Mouse (Mus musculus): ENCODE data around the gene Dpf3. TPM values are rescaled to one million over a fixed set of nuclear protein-coding genes. Genes with fewer than 3 reads are reported as not detected.

Dpf3 gene
- polyA plus RNA-seq, 1 experiment = 26.0 TPM

GRCm38 (mm10) chr12:83342875-83343185 is 144.7 kb downstream of the Dpf3 start:
- Histone ChIP-seq H3K4me3 (ENCODE audit: control insufficient read depth, low read depth, low read length) (no peak overlapping the region), H3K27ac (ENCODE audit: control insufficient read depth, insufficient read depth, low read depth, low read length) (no peak overlapping the region), H3K36me3 (ENCODE audit: control insufficient read depth, insufficient read depth, low read length) (no peaks in the 10 kb centered on the region), H3K27me3 (ENCODE audit: control insufficient read depth, insufficient read depth, low read length) (no peaks in the 10 kb centered on the region), H3K4me1 (ENCODE audit: control insufficient read depth, insufficient read depth, low read length) (no peaks in the 10 kb centered on the region)
- no peak for TF ChIP-seq CTCF (IDR thresholded peaks at IDR 0.05; ENCODE audit: control insufficient read depth, insufficient read depth, insufficient replicate concordance, low read depth, low read length)
- no peak for TF ChIP-seq POLR2A (IDR thresholded peaks at IDR 0.05; ENCODE audit: control insufficient read depth, low read depth, low read length)

- no peaks in the 10 kb centered on the region for H3K27me3 ChIP-seq (ENCODE audit: control insufficient read depth, insufficient read depth, low read length)
- TF ChIP-seq CTCF (IDR thresholded peaks at IDR 0.05; ENCODE audit: control insufficient read depth, insufficient read depth, insufficient replicate concordance, low read depth, low read length) (no peak), POLR2A (IDR thresholded peaks at IDR 0.05; ENCODE audit: control insufficient read depth, low read depth, low read length) (no peak)
- no peaks in the 10 kb centered on the region for H3K4me1 ChIP-seq (ENCODE audit: control insufficient read depth, insufficient read depth, low read length)
- H3K4me3 ChIP-seq (ENCODE audit: control insufficient read depth, low read depth, low read length) = no peak overlapping the region
- H3K36me3 ChIP-seq (ENCODE audit: control insufficient read depth, insufficient read depth, low read length) = no peaks in the 10 kb centered on the region
- no peak overlapping the region for H3K27ac ChIP-seq (ENCODE audit: control insufficient read depth, insufficient read depth, low read depth, low read length)
Observed at GRCm38 (mm10) chr12:83342035-83342874, 145.3 kb downstream of the Dpf3 start.

GRCm38 (mm10) chr12:83340960-83341359 is 146.6 kb downstream of the Dpf3 start:
- Histone ChIP-seq H3K36me3 (ENCODE audit: control insufficient read depth, insufficient read depth, low read length) (no peaks in the 10 kb centered on the region), H3K27ac (ENCODE audit: control insufficient read depth, insufficient read depth, low read depth, low read length) (no peak overlapping the region), H3K27me3 (ENCODE audit: control insufficient read depth, insufficient read depth, low read length) (no peaks in the 10 kb centered on the region), H3K4me1 (ENCODE audit: control insufficient read depth, insufficient read depth, low read length) (no peaks in the 10 kb centered on the region), H3K4me3 (ENCODE audit: control insufficient read depth, low read depth, low read length) (no peak overlapping the region)
- no peak for TF ChIP-seq POLR2A (IDR thresholded peaks at IDR 0.05; ENCODE audit: control insufficient read depth, low read depth, low read length)
- TF ChIP-seq CTCF (IDR thresholded peaks at IDR 0.05; ENCODE audit: control insufficient read depth, insufficient read depth, insufficient replicate concordance, low read depth, low read length) = no peak

- no peaks in the 10 kb centered on the region for H3K27me3 ChIP-seq (ENCODE audit: control insufficient read depth, insufficient read depth, low read length)
- H3K4me3 ChIP-seq (ENCODE audit: control insufficient read depth, low read depth, low read length) = no peak overlapping the region
- no peaks in the 10 kb centered on the region for H3K4me1 ChIP-seq (ENCODE audit: control insufficient read depth, insufficient read depth, low read length)
- no peaks in the 10 kb centered on the region for H3K36me3 ChIP-seq (ENCODE audit: control insufficient read depth, insufficient read depth, low read length)
- H3K27ac ChIP-seq (ENCODE audit: control insufficient read depth, insufficient read depth, low read depth, low read length) = no peak overlapping the region
- no peak for TF ChIP-seq CTCF (IDR thresholded peaks at IDR 0.05; ENCODE audit: control insufficient read depth, insufficient read depth, insufficient replicate concordance, low read depth, low read length)
- TF ChIP-seq POLR2A (IDR thresholded peaks at IDR 0.05; ENCODE audit: control insufficient read depth, low read depth, low read length) = no peak
Observed at GRCm38 (mm10) chr12:83338345-83338744, 149.2 kb downstream of the Dpf3 start.

GRCm38 (mm10) chr12:83337776-83338149 is 149.8 kb downstream of the Dpf3 start:
- H3K4me1 ChIP-seq (ENCODE audit: control insufficient read depth, insufficient read depth, low read length) = no peaks in the 10 kb centered on the region
- no peaks in the 10 kb centered on the region for H3K36me3 ChIP-seq (ENCODE audit: control insufficient read depth, insufficient read depth, low read length)
- H3K27ac ChIP-seq (ENCODE audit: control insufficient read depth, insufficient read depth, low read depth, low read length) = no peak overlapping the region
- TF ChIP-seq CTCF (IDR thresholded peaks at IDR 0.05; ENCODE audit: control insufficient read depth, insufficient read depth, insufficient replicate concordance, low read depth, low read length) = no peak
- TF ChIP-seq POLR2A (IDR thresholded peaks at IDR 0.05; ENCODE audit: control insufficient read depth, low read depth, low read length) = no peak
- H3K27me3 ChIP-seq (ENCODE audit: control insufficient read depth, insufficient read depth, low read length) = no peaks in the 10 kb centered on the region
- H3K4me3 ChIP-seq (ENCODE audit: control insufficient read depth, low read depth, low read length) = no peak overlapping the region

- no peaks in the 10 kb centered on the region for H3K4me1 ChIP-seq (ENCODE audit: control insufficient read depth, insufficient read depth, low read length)
- H3K4me3 ChIP-seq (ENCODE audit: control insufficient read depth, low read depth, low read length) = no peak overlapping the region
- H3K27me3 ChIP-seq (ENCODE audit: control insufficient read depth, insufficient read depth, low read length) = no peaks in the 10 kb centered on the region
- no peak overlapping the region for H3K27ac ChIP-seq (ENCODE audit: control insufficient read depth, insufficient read depth, low read depth, low read length)
- H3K36me3 ChIP-seq (ENCODE audit: control insufficient read depth, insufficient read depth, low read length) = no peaks in the 10 kb centered on the region
- no peak for TF ChIP-seq CTCF (IDR thresholded peaks at IDR 0.05; ENCODE audit: control insufficient read depth, insufficient read depth, insufficient replicate concordance, low read depth, low read length)
- no peak for TF ChIP-seq POLR2A (IDR thresholded peaks at IDR 0.05; ENCODE audit: control insufficient read depth, low read depth, low read length)
Observed at GRCm38 (mm10) chr12:83337077-83337775, 150.3 kb downstream of the Dpf3 start.

GRCm38 (mm10) chr12:83330056-83330455 is 157.5 kb downstream of the Dpf3 start:
- no peak for TF ChIP-seq POLR2A (IDR thresholded peaks at IDR 0.05; ENCODE audit: control insufficient read depth, low read depth, low read length)
- H3K27me3 ChIP-seq (ENCODE audit: control insufficient read depth, insufficient read depth, low read length) = no peaks in the 10 kb centered on the region
- H3K4me3 ChIP-seq (ENCODE audit: control insufficient read depth, low read depth, low read length) = no peak overlapping the region
- H3K27ac ChIP-seq (ENCODE audit: control insufficient read depth, insufficient read depth, low read depth, low read length) = no peak overlapping the region
- H3K4me1 ChIP-seq (ENCODE audit: control insufficient read depth, insufficient read depth, low read length) = no peaks in the 10 kb centered on the region; the same call in 1 of the 2 replicates
- no peaks in the 10 kb centered on the region for H3K36me3 ChIP-seq (ENCODE audit: control insufficient read depth, insufficient read depth, low read length)

Measured in testis, adult 2 months (tissue).